Mouse (Mus musculus): ENCODE measurements around the gene Cdk14.

DNA sequence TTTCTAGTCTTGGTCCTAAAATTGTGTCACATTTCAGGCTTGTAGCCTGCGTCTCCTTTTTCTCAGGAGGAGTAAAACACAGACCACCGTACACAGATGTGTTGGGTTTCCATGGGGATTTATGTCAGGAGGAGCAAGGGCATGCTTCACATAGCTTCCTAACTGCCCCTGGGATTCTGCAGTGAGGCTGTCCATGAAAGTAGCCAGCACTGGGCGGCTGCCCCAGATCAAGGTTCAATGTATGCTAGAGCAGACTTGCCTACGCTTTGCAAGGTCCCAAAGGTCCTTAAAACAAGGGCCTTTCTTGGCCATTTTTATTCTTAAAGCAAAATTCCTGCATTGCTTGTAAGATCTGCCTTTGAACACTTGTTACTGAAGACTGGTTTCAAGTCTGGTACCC, 614.9 kb downstream of the Cdk14 start:
- TF ChIP-seq CTCF (IDR thresholded peaks at IDR 0.05; ENCODE audit: low read depth): no peak
- no peak for TF ChIP-seq EP300 (IDR thresholded peaks at IDR 0.05; ENCODE audit: low read depth)
